Mouse (Mus musculus): ENCODE measurements around the gene Phkb.
"Not testable (repeated sequence)": the region's sequence is repeated elsewhere in the genome, so short reads cannot be mapped to it uniquely, and the experiment has no call there.

Phkb gene

DNA sequence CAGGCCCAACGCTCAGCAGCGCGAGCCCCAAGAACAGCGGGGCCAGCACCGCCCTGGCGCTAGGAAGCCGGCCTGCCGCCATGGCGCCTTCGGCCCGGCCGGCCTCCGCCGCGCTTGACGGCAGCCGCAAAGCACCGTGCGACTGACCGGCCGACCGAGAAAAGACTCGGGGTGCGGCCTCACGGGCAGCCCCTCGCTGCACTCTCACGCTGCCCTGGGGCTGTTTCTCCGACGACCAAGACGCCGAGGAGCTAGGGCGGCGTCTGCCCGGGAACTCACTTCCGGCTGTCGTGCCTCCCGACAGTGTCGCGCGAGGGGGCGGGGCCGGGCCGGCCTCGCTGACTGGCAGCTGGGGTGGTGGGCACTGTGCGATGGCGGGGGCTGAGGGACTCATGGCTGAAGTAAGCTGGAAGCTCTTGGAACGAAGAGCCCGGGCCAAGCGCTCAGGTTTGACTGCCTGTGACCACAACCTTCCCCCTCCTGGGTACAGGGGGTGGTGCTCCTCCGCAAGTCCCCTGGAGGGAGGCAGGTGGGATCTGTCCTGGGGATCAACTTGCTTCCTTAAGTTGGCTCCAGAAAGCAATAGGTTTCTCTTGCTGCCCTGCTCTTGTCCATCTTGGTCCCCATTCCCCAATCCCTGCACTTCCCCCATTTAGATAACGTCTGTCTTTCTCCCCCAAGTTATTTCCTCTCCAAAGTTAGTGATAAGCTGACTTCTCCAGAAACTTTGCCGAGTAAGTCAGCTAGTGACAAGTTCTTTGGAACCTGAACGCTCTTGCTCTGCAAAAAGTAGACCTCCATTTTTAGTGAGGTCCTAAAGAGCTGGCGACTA lies at the start of gene Phkb, which contains the start of gene Itfg1:
Phkb (plus strand) TSS at position 303 of the 832 bp plus-strand sequence.
Itfg1 (minus strand) TSS at position 265 of the 832 bp plus-strand sequence.
- peak; percentile 76 to 93 for DNase-seq

DNA sequence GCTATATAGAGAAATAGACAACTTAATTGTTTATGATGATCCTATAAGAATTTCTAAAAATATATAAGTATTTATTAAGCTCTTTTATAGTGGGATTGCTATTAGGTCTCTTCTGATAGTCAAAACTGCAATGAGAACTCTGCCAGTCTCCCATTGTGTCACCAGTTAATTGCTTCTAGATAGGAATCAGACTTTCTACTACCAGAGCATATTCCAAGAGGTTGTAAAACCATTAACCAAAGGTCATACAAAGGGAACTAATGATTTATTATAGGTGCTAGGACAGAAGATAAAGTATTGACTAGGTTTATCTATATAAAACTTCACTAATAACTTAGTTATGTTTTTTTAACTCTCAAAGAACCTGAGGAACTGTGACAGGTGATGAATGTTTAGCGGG lies 44.4 kb upstream of the Phkb start:
- DNase-seq, result not testable (repeated sequence)

DNA sequence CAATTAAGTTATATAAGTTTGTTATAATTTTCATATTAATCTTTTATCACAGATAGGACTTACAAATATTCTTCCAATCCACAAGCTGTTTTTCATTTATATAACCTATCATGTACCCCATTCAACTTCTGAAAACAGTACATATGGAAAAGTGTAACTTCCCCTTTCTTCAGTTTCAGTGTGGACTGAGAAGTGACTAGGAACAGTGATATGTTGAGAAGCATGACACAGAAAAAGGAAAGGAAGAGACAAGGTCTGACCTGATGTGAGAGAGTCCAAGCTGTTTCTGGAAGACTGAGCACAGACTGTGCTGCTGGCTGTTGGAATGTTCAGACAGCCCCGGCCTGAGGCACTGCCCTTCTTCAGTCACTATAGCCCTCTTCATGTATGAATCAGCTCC lies 40.6 kb upstream of the Phkb start:
- DNase-seq, result no peak

DNA sequence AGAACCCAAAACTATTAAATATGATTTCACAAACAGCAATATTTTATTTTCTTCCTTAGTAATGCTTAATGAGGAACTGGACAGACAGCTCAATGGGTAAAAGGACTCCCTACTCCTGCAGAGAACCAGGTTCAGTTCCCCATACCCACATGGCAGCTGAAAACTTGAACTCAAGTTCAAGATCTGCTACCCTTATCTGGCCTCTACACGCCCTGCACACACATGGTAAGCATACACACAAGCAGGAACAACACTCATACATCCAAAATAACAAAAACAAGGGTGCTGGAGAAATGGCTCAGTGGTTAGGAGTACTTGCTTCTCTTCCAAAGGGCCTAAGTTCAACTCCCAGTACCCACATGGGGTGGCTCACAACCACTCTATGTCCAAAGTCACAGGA lies 39.4 kb upstream of the Phkb start:
- DNase-seq, result no peak

DNA sequence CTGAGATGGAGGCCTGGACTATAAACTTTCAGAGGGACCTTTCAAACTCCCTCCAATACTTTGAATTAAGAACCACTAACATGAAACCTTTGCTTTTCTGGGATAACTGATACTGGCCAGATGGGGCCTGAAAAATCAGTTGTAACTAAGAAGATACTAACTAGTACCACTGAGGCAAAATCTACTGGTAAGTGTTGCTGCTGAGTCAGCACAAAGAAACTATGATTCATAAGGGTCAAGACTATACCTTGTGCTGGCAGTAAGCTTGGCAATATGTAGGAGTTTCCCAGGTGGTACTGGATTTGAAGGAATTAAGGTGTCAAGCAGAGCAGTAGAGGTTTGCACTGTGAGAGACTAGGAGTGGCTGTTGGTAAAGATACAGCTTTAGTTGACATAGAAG lies 27.1 kb upstream of the Phkb start:
- no peak for DNase-seq

DNA sequence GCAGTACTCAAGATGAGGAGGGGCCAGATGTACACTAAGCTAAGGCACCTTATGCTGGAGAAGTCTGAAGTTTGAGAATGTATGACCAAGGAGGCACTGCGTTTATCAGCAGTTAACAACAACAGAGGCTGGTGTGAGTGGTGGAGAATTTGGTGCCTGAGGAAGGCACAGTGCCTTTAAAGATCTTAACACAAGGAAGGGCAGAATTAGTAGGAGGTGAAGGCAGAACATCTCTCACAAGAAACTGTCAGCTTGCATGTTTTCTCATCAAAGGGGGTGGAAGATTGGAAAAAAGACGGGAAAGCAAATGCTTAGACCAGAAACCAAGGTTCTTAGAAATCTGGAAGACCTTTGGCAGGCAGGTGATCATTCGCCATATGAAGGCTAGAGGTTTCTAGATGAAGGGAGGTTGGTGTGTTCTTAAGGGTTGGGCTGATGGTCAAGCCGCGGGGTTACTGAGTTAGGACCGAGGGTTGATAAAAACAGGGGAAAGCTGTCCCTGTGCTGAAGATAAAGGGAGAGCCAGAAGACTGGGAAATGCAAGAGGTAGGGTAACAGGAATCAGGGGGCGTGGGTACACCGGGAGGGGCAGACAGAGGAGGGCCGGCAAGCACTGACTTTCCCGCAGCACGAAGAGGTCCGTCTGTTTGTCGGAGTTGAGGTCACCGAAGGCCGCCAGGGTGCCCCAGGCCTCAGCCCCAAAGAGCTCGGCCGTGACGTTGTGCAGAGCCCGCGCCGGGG lies 673 bp upstream of the Phkb start:
- no peak for DNase-seq

DNA sequence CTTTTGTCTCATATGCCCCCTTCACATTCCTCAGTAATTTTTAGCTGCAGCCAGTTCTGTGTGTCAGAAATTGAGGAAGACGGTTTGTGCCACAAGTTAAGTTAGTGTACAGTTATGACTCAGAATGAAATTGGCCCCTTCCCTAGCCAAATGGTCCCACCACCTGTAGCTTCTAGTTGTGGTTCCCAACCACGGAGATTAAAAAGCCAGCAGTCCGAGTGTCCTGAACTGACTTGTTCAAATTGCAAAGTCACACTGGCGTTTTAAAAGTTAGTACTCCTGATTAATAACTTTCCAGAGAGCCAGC lies 683 bp downstream of the Phkb start:
- DNase-seq, result no peak

DNA sequence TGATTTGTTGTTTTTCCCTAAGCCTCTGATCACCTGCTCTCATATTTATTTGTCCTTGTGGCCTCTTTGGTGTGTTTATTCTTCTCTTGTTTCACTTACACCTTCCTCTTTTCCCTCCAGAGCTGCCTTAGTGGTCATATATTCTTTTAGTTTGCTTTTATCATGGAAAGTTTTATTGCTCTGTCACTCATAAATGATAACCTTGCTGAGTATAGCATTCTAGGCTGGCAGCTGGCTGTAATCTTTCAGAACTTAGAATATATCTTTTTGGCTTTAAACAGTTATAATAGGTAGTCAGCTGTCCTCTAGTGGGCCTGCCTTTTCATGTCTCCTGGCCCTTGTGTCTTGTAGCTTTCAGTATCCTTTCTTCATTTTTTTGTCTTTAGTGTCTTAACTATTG lies 5.1 kb downstream of the Phkb start:
- no peak for DNase-seq

DNA sequence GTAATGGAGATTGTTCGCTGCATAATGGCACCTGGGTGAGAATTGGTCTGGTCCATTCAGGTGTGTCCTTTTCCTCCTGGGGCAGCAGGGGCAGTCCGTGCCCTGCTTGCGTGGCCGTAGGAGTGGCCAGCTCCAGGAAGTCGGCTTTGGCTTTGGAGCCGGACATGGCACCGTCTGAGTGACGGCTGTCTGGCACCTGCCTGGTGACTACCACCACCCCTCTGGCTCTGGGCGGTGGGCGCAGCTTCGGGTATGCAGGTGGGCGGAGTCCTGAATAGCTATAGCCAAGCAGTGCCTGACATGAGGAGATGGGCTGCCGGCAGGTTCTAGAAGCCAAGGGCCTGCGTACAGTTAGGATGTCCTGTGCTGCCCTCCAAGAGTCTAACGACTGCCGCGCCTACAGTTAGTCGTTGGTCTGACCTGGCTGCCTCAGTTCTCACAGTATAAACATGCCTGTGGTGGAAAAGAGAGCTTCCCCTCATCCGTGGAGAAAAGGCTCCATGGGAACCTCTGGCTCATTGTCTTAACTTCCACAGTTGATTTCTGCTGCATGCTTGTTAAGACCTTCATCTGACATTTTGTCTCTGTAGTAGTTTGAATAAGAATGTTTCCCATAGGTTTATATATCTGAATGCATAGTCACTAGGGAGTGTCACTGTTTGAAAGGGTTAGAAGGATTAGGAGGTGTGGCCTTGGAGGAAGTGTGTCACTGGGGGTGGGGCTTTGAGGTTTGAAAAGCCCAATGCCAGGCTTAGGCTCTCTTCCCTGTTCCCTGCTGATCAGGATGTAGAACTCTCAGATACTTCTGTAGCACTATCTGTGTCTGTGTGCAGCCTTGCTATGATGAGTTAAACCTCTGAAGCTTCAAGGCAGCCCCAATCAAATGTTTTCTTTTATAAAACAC lies 13.7 kb downstream of the Phkb start:
- no peak for DNase-seq

DNA sequence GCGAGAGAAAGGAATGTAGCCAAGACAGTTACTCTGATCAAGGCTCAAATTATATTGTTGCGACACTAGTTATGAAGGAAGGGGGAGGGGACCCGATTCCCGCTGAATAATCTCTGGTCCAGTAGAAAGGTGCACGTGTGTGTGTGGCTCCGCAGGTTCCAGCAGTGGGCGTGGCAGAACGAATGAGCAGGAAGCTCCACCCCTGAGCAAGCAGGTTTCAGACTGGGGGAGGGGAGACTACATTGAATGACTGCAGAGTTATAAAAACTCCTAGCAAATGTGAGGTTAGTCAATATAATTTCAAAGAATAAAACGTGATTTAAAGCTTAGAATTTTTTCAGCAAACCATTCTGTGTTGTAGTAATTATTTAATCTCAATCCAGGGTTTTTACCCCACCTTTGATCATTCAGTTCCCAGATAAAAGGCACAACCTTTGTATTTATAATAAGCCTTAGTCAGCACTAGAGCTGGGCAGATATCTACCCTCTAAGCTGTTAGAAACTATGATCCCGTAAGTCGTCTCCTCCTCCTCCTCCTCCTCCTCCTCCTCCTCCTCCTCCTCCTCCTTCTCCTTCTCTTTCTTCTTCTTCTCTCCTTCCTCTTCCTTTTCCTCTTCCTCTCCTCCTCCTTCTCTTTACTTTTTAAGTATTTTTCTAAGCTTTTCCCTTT lies 16.6 kb downstream of the Phkb start:
- DNase-seq, result not testable (repeated sequence)

DNA sequence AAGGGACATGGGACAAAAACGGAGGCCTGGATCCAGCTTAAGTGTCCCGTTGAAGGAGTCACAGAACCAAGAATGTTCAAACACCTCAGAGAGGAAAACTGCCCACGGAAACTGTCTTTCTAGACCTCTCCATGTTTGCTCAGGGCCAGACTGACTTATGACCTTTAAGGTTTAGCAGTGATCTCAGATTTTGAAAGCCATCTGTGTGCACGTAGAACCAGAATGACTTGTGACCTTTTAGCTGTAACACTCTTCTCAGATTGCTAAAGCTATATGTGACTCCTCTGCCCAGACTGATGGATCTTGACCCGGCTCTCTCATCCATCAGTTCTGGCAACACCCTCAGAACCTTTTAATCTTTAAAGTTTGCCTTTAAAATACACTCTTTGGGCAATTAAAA lies 19.9 kb downstream of the Phkb start:
- DNase-seq, result no peak

DNA sequence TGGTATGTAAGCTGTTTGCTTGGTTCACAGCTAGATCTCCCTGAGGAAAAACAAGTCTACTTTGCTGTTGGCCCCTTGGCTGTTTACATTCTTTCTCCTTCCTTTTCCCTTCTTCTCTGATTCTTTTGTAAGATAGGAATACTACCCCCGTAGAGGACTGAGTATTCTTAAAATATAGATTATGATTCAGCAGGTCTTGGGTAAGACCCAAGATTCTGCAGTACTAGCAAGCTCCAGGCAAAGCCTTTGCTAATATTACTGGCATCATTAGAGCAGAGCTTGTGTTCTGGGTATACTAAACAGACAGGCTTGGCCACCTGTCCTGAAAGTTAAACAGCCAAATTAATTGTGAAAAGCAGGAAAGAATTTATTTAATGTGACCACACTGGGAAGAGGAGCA lies 21.6 kb downstream of the Phkb start:
- DNase-seq, result no peak

DNA sequence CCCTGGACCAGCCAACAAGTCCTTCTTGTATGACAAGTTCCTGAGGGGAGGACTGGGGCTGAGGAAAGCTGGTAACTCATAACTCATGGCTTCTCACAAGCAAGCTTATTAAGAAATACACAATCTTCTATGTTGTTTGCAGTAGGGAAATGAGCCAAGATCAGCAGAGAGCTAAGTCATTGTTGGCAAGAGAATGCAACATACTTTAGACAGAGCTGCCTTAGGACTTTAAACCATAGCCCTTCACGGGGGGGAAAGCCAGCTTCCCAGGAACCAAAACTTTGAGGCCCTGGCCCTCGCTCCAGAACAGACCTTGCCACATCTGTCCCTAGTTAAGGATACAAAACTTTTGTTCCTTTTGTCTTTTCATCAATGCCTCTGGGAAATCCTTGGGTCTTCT lies 30.9 kb downstream of the Phkb start:
- no peak for DNase-seq

DNA sequence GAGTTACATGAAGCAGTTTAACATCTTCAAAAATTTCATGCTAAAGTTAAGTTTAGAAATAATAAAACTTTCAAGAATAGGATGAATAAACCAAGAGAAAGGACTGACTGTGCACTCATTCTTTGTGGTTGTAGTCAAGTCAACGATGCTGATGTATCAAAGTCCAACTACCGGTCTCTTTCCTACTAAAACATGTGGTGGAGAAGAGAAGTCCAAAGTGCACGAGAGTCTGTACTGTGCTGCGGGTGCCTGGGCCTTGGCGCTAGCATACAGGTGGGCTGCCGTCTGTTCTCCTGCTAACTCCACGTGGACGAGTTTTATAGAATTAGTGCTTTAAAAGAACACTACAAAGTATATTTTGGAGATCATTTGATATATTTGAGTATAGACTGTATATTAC lies 37.2 kb downstream of the Phkb start:
- DNase-seq, result no peak

DNA sequence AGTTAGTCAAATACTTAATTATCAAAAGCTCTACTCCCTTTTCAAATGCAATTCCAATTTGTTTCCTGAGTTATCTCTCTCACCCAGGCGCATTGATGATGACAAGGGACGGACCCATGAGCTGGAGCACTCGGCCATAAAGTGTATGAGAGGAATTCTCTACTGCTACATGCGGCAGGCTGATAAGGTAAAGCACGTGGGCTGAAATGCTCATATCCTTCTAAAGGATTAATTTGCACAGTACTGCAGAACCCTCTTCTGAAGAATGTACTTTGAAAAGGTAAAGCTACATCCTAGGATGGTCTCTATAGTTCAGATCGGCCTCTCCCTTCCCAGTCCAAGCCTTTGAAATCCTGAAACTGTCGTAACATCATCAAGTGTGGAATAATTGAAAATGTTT lies 38.9 kb downstream of the Phkb start:
- DNase-seq, result no peak

DNA sequence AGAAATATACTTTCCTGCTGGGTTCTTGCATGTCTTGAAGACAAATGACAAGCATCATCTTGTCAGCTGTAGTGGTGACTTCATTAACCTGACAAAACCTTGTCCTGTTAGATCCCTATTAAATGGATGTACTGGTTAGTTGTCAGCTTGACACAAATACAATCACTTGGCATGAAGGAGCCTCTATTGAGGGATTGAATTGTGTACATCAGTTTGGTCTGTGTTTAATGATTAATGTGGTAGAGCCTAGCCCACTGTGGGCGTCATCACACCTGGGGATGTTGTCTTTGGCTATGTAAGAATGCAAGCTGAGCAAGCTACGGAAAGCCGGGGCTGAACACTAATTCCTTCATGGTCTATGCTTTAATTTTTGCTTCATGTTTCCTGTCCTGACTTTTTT lies 44.1 kb downstream of the Phkb start:
- DNase-seq, result no peak

DNA sequence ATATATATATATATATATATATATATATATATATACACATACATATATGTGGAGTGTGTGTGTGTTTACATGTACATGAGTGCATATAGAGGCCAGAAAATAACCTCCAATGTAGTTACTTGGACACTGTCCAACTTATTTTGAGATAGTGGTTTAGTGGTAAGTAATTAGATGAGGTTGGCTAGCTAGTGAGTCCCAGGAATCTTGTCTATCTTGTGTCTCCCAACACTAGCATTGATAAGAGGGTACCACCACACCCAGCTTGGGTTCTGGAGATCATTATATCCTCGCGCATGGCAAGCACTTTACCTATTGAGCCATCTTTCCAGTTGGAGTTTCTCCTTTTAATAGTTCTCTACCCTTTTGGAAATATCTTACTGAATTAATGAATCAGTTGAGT lies 56.9 kb downstream of the Phkb start:
- no peak for DNase-seq

DNA sequence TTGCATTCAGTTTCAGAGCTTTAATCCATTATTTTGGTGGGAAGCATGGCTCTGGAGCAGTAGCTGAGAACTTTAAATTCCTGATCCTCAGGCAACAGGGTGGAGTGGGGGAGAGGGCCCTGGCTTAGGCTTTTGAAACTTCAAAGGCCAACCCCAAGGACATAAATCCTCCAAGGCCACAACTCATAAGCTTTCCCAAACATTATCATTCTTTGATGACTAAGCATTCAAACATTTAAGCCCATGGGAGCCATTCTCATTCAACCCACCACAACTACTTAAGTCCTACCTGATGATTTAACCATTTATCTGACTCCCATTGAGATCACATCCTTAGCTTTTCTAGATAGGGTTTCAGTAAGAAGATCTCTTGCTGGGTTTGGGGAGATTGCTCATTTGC lies 84.2 kb downstream of the Phkb start:
- DNase-seq, result no peak

DNA sequence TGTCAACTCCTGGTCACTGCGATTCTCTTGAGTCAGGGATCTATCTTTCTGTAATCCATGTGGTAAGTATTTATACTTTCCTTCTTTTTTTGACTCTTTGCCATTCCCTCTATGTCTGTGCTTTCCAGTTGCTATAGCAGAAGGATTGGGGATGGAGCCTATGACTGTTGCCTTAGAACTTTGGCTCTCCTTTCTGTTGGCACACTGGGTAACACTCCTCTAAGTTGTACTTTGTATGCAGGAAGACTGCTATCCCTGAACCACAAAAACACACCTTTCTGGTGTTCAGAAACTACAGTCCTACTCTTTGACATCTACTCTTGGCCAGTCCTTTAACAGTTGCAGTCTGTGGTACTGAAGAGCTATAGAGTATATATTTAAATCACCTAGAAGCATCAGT lies 84.8 kb downstream of the Phkb start:
- DNase-seq, result no peak

DNA sequence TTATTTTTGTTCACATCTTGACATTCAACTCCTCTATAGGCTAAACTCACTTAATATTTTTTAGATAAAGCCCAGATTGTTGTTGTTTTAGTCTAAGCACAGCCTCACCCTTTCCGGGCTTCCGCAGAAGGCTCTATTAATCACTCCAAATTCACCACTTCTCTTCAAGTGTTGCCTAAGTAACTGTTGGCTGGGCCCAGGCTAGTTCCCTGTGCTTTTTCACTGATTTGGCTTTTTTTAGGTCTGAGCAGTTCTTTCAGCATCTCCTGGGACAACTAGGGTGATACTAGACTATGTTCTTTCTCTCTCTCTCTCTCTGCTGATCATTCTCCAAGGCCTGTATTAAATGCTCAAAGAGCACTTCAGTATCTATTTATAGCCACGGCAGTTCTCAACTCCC lies 85.3 kb downstream of the Phkb start:
- DNase-seq, result no peak

DNA sequence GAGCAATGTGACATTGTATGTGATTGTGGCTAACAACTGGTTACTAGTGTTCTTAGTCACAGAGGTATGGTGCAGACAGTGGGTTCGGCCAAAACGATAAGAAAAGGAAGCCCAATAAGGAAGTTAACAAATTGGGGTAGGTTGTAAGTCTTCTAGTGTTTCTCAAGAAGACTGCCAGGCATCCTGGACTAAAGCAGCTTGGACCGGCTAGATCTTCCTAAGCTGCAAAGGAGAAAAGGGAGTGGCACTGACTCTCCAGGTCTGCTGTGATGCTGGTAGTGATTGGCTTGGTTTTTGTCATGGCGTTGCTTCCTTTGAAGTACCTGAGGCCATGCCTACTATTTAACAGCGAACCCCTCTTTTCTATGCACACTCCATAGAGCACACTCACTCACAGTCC lies 95.4 kb downstream of the Phkb start:
- no peak for DNase-seq

DNA sequence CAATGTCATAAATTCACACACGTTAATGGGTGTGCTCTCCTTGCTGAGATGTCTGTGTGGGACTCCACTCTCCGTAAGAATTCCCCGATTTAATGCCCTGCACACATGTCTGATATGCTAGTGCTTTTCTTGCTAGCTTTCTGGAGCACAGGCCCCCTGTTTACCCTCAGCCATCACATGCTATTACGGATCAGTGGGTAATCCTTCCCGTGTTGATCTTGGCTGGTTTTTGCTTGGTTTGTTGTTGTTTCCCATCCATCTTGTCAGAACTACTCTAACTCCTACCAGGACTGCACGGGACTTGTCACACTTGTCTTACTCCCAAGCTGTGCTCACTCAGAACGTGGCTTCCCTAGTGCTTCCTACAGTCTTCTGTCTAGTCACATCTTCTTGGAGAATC lies 96.6 kb downstream of the Phkb start:
- no peak for DNase-seq

DNA sequence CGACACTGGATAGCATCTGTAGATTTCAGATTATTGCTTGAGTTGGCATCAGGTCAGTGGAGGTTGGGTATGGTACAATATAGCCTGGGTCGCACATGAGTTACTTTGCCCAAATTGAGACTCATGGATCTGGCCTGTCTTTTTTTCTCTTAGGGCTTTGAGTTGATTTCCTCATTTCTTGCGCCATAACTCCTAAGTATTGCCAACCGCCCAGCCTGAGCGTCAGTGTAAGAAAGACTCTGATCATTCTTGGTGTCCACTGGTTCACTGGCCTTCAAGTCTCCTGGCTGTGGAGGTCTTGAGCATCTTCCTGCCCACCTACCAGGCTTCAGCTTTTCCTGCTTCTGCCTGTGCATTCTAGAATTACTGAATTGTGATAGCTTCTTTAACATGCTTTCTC lies 104.1 kb downstream of the Phkb start:
- DNase-seq, result no peak

Measured in spleen, adult 18-20 months (tissue).